Mouse (Mus musculus) duodenum, adult 2 months (tissue): Measurements from ENCODE around the gene Wdr63. TPM values are rescaled to one million over a fixed set of nuclear protein-coding genes. Genes with fewer than 3 reads are reported as not detected.

Experiments used
- polyA plus RNA-seq: library from polyadenylated mRNA; depleted of rRNA; stranded (reverse); fragments of >200 nt; gene quantifications from 2 replicates; pipeline ENCODE4 v1.2.3, GENCODE M21; 2012; ENCODE audit warnings: low replicate concordance; rRNA removed

The Wdr63 gene
- polyA plus RNA-seq: 0.18 TPM in 1 of 2 replicates, not detected in the other

DNA sequence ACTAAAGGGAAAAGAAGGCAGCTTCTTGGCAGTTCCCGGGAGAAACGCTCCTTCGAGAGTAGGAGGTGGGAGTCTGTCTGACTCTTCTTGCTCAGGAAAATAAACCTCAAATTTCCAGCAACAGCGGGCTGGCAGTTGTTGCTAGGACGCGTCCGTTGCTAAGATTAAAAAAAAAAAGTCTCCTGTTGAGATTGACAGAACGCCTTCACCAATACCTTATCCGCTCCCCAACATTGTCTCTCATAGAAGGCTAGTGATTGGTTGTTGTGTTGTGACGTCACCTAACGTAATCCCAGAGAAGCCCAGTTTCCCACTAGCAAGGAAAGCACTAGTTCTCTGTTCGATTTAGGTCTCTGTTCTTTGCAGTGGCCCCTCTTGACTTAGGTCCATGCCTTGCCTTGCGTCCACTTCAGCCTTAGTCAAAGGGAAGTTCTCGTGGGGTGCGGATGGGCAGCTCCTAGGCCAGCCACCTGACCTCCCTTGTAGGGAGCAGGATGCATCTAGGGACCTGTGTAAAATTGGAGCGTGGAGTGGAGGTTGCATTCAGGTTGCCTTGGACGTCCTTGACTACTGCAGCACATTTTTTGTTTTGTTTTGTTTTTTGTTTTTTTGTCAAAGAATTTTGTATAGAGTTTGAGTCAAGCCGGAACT is at the start of gene Wdr63:
TSS of gene Wdr63 (minus strand) at position 210 of the 651 bp plus-strand sequence.

DNA sequence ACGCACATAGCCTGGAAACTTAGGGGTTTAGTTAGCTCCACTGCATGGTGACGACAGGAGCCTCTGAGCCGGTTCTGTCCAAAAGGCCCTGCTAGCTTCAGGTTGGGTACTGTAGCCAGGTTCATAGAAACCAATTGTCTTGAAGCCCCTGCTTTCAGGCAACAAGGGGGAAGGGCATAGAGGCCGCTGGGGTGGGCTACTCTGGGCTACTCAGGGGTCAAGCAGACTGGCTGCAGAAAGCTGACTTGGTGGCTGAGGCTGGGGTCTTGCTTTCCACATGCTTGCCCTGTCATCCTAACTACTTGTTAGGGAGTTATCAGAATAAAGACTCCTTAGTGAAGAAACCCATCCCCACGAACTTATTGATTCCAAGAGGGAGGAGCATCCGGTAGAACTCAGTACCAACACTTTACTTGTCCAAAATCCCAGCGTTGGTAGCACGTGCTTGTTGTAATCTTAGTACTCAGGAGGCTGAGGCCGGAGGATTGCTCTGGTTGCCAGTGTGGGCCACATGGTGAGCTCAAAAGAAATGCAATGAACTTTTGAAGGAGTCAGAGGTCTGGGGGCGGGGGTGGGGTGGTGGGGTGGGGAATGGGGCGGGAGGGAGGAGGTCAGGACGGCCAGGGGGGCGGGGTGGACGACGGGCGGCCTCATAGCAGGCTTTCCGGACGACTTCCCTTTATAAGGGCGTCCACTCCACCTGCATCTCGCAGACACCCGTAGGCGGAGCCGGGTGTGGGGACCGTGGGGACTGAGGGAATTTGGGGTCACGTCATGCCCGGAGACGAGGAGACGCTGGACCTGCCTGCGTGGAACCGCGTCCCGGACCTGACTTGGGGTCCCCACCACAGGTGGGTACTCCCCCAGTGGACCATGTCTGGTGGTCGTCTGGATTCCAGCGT is 41.5 kb upstream of the Wdr63 start, which contains the start of gene Mcoln2:
TSS of gene Mcoln2 (plus strand) at position 678 of the 902 bp plus-strand sequence.

DNA sequence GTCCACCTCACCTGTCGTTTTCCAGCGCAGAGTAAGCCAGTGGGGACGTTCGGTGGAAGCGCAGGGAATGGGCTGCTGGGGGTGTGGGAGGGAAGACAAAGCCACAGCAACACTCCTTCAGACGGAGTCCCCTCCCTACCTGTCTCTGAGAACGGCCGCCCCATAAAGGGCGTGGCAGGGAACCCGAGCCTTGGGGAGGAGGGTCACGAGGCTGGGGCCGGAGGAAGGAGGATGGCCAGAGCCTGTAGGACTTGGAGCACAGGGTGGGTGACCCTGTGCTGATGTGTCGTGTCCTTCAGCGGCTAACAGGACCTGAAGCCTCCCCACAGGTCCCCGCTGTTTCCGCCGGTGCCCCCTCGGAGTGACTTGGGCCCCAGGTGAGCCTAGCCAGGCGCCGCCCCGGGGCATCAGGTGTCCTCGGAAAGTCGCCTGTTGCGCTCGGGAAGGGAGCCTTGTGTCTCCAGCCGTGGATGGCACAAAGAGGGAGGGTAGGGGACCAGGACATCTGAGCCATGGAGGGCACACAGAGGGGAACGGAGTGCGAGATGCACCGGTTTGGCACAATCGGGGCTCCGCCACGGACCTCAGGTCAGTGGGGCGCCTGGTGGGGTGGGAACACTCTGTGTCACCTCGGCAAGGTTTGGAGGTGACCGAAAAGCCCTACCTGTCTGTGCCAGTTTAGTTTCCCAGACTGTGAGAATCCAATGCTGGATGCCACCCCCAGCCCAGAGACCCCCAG is 9.5 kb upstream of the Wdr63 start, which contains the start of gene Mcoln3:
TSS of gene Mcoln3 (plus strand) at position 193 of the 739 bp plus-strand sequence.

Other genes starting within 250 kb of the Wdr63 start
- gene Bcl10, start 185.3 kb downstream of the Wdr63 start, polyA plus RNA-seq: 4.2 and 7.4 TPM in 2 replicates
- gene 2410004B18Rik, start 170.1 kb downstream of the Wdr63 start, polyA plus RNA-seq: 6.7 and 23.4 TPM in 2 replicates
- 2.4 and 4.5 TPM in 2 replicates for gene Syde2, start 120.3 kb downstream of the Wdr63 start, polyA plus RNA-seq
- gene Mcoln3, start 9.3 kb upstream of the Wdr63 start, polyA plus RNA-seq: 9.6 TPM in 1 of 2 replicates, not detected in the other
- 3.6 and 4.3 TPM in 2 replicates for gene Mcoln2, start 41.7 kb upstream of the Wdr63 start, polyA plus RNA-seq
- 1.1 and 10.3 TPM in 2 replicates for gene Lpar3, start 112.8 kb upstream of the Wdr63 start, polyA plus RNA-seq